Mouse (Mus musculus): ENCODE measurements around the gene Enpp1. TPM values are rescaled to one million over a fixed set of nuclear protein-coding genes. Genes with fewer than 3 reads are reported as not detected.

Gene Enpp1
- polyA plus RNA-seq, 1 experiment from 2014 or later = 0.31 TPM

DNA sequence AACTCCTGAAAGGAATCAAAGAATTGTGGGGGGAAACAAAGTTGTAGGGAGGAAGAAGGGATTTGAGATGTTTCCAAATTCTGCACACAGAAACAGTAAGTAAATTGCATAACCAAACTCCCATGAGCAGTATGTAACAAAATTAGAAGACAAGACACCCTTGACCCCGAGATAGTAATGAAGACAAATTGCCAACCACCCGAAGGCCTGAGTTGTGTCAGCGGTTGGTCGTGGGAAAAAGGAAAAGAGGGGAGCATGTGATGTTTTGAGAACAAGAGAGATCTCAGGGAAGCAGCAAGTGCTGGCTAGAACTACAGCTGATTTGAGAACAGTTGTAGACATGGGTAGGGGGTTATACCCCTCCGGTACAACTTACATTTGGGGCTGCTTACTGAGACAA, 112.2 kb downstream of the Enpp1 start:
- WGBS = 90% methylated on average over 5 of the region's 5 CpGs
- no peak overlapping the region for H3K27ac ChIP-seq
- H3K4me1 ChIP-seq = peaks cover 31% of the 10 kb centered on the region
- no peaks in the 10 kb centered on the region for H3K9me3 ChIP-seq
- peaks cover 24% of the 10 kb centered on the region for H3K36me3 ChIP-seq (replicated peaks)
- DNase-seq (ENCODE audit: extremely low spot score, low spot score) = no peak
- H3K27me3 ChIP-seq (ENCODE audit: poor library complexity, severe bottlenecking) = no peaks in the 10 kb centered on the region
- no peak overlapping the region for H3K4me3 ChIP-seq

DNA sequence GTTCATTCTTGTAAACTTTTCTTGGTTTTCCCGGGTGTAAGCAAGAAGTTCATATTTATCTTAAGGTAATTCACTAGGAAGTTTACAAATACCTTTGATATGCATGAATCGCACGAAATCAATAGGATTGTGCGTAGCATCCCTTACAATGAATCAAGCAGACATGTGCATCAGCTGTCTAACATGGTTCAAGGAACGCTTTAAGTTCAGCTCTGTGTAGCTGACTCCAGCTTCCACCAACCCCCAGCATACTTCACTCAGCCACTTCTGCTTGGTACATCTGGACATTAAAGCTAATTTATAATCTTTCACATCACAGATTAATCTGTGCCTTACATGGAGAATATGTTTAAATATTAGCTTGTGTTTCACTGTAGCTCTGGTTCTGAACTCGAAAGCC, 113.3 kb downstream of the Enpp1 start:
- Histone ChIP-seq H3K9me3 (no peaks in the 10 kb centered on the region), H3K27ac (no peak overlapping the region)
- 92% methylated on average over 6 of the region's 6 CpGs for WGBS

DNA sequence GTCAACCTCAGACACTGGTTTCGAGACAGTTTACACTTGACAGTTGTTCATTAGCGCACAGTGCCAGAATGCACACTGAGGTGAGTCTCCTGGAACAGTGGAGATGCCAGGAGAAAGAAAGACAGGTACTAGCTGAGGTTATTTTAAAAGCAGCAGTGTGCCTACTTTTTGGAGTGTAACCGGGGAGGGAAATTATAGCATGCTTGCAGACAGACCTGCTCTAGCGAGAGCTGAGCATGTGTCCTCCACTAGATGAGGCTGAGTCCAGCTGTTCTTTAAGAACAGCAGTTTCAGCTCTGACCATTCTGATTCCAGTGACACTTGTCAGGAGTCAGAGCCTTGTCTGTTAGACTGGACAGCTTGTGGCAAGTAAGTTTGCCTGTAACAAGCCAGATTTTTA, 114.2 kb downstream of the Enpp1 start:
- Histone ChIP-seq H3K36me3 (replicated peaks) (peaks cover 24% of the 10 kb centered on the region), H3K4me3 (peak overlapping the region; percentile 82), H3K27me3 (ENCODE audit: poor library complexity, severe bottlenecking) (no peaks in the 10 kb centered on the region), H3K27ac (0 out of 2 replicates have a peak overlapping the region, but pooled peaks have one; percentile 40), H3K4me1 (peaks cover 51% of the 10 kb centered on the region), H3K9me3 (no peaks in the 10 kb centered on the region)
- 93% methylated on average over 4 of the region's 4 CpGs for WGBS
- no peak for DNase-seq (ENCODE audit: extremely low spot score, low spot score)

More for the DNA sequence above, 113.3 kb downstream of the Enpp1 start:
- DNase-seq (ENCODE audit: extremely low spot score, low spot score) = no peak
- H3K4me1 ChIP-seq = peaks cover 42% of the 10 kb centered on the region
- peaks cover 24% of the 10 kb centered on the region for H3K36me3 ChIP-seq (replicated peaks)
- H3K4me3 ChIP-seq = no peak overlapping the region
- no peaks in the 10 kb centered on the region for H3K27me3 ChIP-seq (ENCODE audit: poor library complexity, severe bottlenecking)

DNA sequence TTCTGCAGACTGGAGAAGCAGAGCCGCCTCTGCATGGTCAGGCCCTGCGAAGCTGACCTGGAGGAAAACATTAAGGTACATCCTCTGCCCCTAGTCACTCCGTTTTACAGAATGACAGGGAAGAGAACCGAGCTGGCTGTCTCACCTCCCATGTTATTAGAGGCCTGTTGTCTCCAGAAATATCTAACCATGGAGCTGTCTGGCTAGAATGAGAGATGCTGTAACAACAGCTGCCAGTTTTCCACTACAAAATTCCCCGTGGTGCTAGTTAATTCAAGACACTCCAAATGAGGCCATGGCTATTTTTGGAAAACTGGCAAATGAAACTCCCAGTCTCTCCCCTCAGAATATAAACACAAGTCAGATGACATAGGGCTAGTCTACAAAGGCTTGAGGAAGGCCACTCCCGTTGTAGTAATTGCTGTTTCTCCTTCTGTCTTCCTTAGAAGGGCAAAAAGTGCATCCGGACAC, 115.1 kb downstream of the Enpp1 start:
- 70% methylated on average over 7 of the region's 7 CpGs for WGBS
- H3K27ac ChIP-seq = peak overlapping the region; percentile 96
- peaks cover 24% of the 10 kb centered on the region for H3K36me3 ChIP-seq (replicated peaks)
- H3K27me3 ChIP-seq (ENCODE audit: poor library complexity, severe bottlenecking) = no peaks in the 10 kb centered on the region
- H3K4me1 ChIP-seq = peaks cover 51% of the 10 kb centered on the region
- no peaks in the 10 kb centered on the region for H3K9me3 ChIP-seq
- peak overlapping the region; percentile 82 for H3K4me3 ChIP-seq
- DNase-seq (ENCODE audit: extremely low spot score, low spot score) = no peak

DNA sequence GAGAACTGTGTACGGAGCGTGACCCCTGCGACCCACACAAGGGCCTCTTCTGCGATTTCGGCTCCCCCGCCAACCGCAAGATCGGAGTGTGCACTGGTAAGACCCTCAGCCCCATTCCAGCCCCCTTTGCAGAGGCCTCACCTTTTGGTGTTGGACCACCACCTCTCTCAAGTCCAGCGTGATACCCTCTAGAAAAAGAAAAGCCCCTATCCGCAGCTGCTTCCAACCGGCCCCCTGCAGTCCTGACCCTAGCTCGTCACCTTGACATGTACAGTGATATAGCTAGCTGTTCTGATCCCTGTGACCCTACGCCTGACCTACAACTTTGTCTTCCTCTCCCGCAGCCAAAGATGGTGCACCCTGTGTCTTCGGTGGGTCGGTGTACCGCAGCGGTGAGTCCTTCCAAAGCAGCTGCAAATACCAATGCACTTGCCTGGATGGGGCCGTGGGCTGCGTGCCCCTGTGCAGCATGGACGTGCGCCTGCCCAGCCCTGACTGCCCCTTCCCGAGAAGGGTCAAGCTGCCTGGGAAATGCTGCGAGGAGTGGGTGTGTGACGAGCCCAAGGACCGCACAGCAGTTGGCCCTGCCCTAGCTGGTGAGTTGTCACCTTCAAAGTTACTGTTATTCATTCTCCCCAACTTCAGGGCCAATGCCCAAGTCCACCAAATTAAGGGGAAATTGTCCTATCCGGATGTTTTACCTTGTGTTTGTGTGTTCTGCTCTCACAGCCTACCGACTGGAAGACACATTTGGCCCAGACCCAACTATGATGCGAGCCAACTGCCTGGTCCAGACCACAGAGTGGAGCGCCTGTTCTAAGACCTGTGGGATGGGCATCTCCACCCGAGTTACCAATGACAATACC, 115.7 kb downstream of the Enpp1 start:
- H3K4me1 ChIP-seq = peaks cover 51% of the 10 kb centered on the region
- peak overlapping the region; percentile 82 for H3K4me3 ChIP-seq

DNA sequence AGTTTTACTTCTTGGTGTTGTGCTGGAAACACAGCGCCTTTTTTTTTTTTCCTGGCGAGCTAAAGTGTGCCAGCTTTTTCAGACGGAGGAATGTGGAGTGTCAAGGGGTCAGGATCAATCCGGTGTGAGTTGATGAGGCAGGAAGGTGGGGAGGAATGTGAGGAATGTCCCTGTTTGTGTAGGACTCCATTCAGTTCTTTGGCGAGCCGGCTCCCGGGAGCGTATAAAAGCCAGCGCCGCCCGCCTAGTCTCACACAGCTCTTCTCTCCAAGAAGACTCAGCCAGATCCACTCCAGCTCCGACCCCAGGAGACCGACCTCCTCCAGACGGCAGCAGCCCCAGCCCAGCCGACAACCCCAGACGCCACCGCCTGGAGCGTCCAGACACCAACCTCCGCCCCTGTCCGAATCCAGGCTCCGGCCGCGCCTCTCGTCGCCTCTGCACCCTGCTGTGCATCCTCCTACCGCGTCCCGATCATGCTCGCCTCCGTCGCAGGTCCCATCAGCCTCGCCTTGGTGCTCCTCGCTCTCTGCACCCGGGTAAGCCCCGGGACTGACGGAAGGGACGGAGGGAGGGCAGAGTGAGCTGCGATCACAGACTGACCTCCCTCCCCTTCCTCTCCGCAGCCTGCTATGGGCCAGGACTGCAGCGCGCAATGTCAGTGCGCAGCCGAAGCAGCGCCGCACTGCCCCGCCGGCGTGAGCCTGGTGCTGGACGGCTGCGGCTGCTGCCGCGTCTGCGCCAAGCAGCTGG, 116.5 kb downstream of the Enpp1 start, which contains the start of gene Ccn2:
TSS of gene Ccn2 (plus strand) at position 193 of the 753 bp plus-strand sequence.
- Histone ChIP-seq H3K4me3 (peak within 1 kb of the TSS; percentile 82), H3K36me3 (replicated peaks) (peaks cover 24% of the 10 kb centered on the region), H3K9me3 (no peaks in the 10 kb centered on the region), H3K27me3 (ENCODE audit: poor library complexity, severe bottlenecking) (no peaks in the 10 kb centered on the region), H3K27ac (peak within 1 kb of the TSS; percentile 96), H3K4me1 (peaks cover 59% of the 10 kb centered on the region)
- DNase-seq (ENCODE audit: extremely low spot score, low spot score) = peak; percentile 83
- WGBS = 0% methylated on average over 53 of the region's 53 CpGs

More for the DNA sequence above, 115.7 kb downstream of the Enpp1 start:
- DNase-seq (ENCODE audit: extremely low spot score, low spot score) = peak; percentile 25
- no peaks in the 10 kb centered on the region for H3K9me3 ChIP-seq
- peak overlapping the region; percentile 96 for H3K27ac ChIP-seq
- H3K27me3 ChIP-seq (ENCODE audit: poor library complexity, severe bottlenecking) = no peaks in the 10 kb centered on the region
- 14% methylated on average over 31 of the region's 31 CpGs for WGBS
- H3K36me3 ChIP-seq (replicated peaks) = peaks cover 24% of the 10 kb centered on the region

DNA sequence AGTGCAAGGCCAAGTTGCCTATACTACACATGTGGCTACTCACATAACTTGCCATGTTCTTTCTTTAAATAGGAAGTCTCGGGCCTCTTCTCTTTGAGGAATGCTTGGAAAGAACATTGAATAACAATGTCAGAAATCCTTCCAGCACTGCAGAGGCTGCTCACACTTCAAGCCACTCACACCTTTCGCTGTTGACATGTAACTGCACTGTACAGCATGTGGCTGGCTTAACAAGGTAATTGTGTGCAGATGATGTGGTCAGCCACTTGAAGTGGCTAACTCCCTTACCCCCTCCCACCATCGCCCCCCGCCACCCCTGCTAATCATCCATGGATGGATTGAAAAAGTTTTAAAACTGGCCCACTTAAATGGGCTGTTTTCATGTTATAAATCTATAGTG, 118.4 kb downstream of the Enpp1 start:
- Histone ChIP-seq H3K4me1 (peaks cover 61% of the 10 kb centered on the region), H3K27me3 (ENCODE audit: poor library complexity, severe bottlenecking) (no peaks in the 10 kb centered on the region), H3K4me3 (no peak overlapping the region), H3K9me3 (no peaks in the 10 kb centered on the region), H3K27ac (peak overlapping the region; percentile 96), H3K36me3 (replicated peaks) (peaks cover 20% of the 10 kb centered on the region)
- 63% methylated on average over 4 of the region's 4 CpGs for WGBS
- DNase-seq (ENCODE audit: extremely low spot score, low spot score) = no peak

DNA sequence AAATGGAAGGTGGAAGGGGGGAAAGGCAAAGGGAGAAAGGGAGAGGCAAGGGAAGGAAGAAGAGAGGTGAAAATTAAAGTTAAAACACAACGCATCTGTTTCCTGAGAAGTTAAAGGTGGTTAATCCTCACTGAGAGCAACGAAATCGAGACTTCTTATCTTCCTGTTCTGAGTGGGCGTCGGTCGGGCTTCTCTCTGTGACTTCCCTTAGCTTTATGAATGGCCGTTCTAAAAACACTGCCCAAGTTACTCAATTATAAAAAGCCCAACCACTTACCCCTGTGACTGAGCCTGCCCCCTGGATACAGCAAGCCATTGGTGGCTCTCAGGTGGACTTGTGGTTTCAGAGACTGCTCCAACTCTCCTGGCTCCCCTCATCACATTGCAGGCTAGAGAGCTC, 119.0 kb downstream of the Enpp1 start:
- peaks cover 17% of the 10 kb centered on the region for H3K36me3 ChIP-seq (replicated peaks)
- WGBS = 83% methylated on average over 7 of the region's 7 CpGs
- no peaks in the 10 kb centered on the region for H3K9me3 ChIP-seq
- DNase-seq (ENCODE audit: extremely low spot score, low spot score) = no peak
- no peak overlapping the region for H3K4me3 ChIP-seq
- no peaks in the 10 kb centered on the region for H3K27me3 ChIP-seq (ENCODE audit: poor library complexity, severe bottlenecking)
- peak overlapping the region; percentile 51; the same call in 1 of the 2 replicates for H3K27ac ChIP-seq
- peaks cover 61% of the 10 kb centered on the region for H3K4me1 ChIP-seq

DNA sequence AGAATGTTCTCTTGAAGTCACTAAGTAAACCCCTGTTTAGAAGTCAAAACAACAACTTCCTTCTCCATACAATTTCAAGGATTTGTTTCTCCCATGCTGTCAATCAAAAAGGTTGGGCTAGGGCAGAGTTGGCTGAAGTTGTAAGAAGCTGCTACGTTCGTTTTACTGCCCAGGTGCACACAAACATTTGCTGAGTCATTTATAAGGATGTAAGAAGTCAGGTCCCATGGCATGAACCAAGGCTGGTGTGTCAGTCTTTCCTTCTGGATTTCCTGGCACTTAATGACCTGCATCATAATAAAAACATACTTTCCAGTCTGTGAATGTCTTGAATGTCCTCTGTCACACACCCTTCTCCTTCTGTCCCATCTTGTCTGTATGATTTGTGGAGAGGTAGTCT, 119.6 kb downstream of the Enpp1 start:
- H3K9me3 ChIP-seq = no peaks in the 10 kb centered on the region
- H3K27me3 ChIP-seq (ENCODE audit: poor library complexity, severe bottlenecking) = no peaks in the 10 kb centered on the region
- no peak for DNase-seq (ENCODE audit: extremely low spot score, low spot score)
- no peak overlapping the region for H3K27ac ChIP-seq
- peaks cover 11% of the 10 kb centered on the region for H3K36me3 ChIP-seq (replicated peaks)
- peaks cover 55% of the 10 kb centered on the region for H3K4me1 ChIP-seq
- no peak overlapping the region for H3K4me3 ChIP-seq
- WGBS = 84% methylated on average over 2 of the region's 2 CpGs

DNA sequence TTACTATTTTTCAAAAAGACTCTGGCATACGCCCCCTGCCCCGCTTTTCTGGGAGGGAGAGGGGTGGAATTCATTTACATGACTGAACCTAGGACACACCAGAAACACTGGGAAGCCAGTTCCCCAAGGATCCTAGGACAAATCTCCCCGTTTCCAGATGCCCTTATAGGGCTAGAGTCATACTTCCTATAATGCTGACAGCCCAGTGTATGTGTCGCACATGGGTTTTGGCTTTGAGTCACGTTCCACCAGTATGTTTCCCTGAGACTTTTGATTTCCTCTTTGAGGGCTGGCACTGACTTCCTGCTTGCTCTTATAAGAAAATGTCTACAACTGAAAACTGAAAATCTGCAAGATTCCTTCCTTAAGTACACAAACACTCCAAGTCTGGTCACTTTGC, 120.2 kb downstream of the Enpp1 start:
- no peaks in the 10 kb centered on the region for H3K27me3 ChIP-seq (ENCODE audit: poor library complexity, severe bottlenecking)
- DNase-seq (ENCODE audit: extremely low spot score, low spot score) = no peak
- H3K9me3 ChIP-seq = no peaks in the 10 kb centered on the region
- no peak overlapping the region for H3K4me3 ChIP-seq
- H3K27ac ChIP-seq = no peak overlapping the region
- H3K4me1 ChIP-seq = peaks cover 49% of the 10 kb centered on the region
- H3K36me3 ChIP-seq (replicated peaks) = peaks cover 5% of the 10 kb centered on the region
- WGBS = 79% methylated on average over 5 of the region's 5 CpGs

DNA sequence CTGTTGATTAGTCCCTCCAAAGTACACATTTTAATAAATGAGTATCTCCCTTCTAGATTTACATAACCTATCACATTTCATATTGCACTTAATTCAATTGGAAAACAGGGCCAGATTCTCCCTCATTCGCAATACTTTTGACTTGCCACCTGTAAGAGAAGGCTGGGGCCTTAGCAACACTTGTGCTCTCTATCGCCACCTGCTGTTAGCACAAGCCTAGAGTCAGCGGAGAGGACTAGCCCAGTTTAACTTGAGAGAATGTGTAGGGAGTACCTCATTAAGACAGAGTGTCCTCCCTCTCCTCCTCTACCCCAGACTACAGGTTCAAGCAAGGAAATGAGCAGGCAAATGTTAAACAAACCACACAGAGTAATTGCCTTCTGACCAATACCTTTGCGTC, 120.8 kb downstream of the Enpp1 start:
- Histone ChIP-seq H3K4me3 (no peak overlapping the region), H3K27ac (no peak overlapping the region), H3K27me3 (ENCODE audit: poor library complexity, severe bottlenecking) (no peaks in the 10 kb centered on the region), H3K9me3 (no peaks in the 10 kb centered on the region), H3K36me3 (replicated peaks) (no peaks in the 10 kb centered on the region), H3K4me1 (peaks cover 43% of the 10 kb centered on the region)
- WGBS = 16% methylated on average over 4 of the region's 4 CpGs
- DNase-seq (ENCODE audit: extremely low spot score, low spot score) = peak; percentile 78

DNA sequence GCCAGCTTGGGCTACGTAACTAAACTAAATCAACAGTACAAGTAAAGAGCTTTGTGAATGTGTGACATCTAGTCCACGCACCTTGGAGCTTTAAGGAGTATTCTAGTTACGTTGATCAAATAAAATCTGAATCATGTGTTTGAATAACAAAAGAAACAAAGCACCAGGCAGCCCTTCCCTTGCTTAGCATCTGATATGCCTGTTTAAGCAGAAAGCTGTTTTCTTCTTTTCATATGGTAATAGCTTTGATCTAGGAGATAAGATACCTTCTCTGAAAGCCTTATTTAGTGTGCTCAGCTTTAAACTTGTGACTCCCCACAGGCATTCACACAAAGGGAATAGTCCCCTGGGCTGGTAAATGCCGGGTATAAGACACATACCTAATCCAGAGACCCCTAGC, 121.4 kb downstream of the Enpp1 start:
- H3K27me3 ChIP-seq (ENCODE audit: poor library complexity, severe bottlenecking) = no peaks in the 10 kb centered on the region
- 43% methylated on average over 4 of the region's 4 CpGs for WGBS
- no peaks in the 10 kb centered on the region for H3K36me3 ChIP-seq (replicated peaks)
- H3K4me3 ChIP-seq = no peak overlapping the region
- DNase-seq (ENCODE audit: extremely low spot score, low spot score) = no peak
- peaks cover 37% of the 10 kb centered on the region for H3K4me1 ChIP-seq
- no peak overlapping the region for H3K27ac ChIP-seq
- no peaks in the 10 kb centered on the region for H3K9me3 ChIP-seq

DNA sequence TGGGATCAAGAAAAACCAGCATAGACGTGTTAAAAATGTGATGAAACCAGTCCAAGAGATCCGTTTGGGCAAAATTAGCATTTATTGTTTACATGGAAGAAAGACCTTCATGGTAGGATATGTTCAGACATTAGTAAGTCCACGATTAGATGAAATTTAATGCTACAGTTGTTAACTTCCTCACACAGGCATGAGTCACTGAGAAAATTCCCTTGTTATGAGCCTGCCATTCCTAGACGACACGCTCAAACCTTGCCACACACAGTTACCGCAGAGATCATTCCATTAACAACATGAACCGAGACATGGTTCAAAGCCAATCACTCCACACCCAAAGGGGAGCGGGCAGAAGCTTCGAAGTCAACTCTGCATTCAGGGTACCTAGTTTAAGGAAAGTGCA, 122.7 kb downstream of the Enpp1 start:
- WGBS = 92% methylated on average over 9 of the region's 9 CpGs
- no peaks in the 10 kb centered on the region for H3K36me3 ChIP-seq (replicated peaks)

More for the DNA sequence above, 122.7 kb downstream of the Enpp1 start:
- H3K27me3 ChIP-seq (ENCODE audit: poor library complexity, severe bottlenecking) = no peaks in the 10 kb centered on the region
- no peak overlapping the region for H3K4me3 ChIP-seq
- DNase-seq (ENCODE audit: extremely low spot score, low spot score) = no peak
- no peaks in the 10 kb centered on the region for H3K9me3 ChIP-seq
- H3K27ac ChIP-seq = no peak overlapping the region
- peaks cover 24% of the 10 kb centered on the region for H3K4me1 ChIP-seq
